Mouse (Mus musculus) olfactory bulb, adult 2 months (tissue): ENCODE measurements around the gene B3gntl1.

Experiments used
- CTCF ChIP-seq: fragments of 200-500 bp; IDR thresholded peaks from 2 replicates; pipeline ENCODE4 v1.5.1; 2012; ENCODE audit warnings: low read depth, mild to moderate bottlenecking, low read length, moderate library complexity; ENCODE audit not compliant: insufficient read depth
- POLR2A ChIP-seq: fragments of 200-500 bp; IDR thresholded peaks from 2 replicates; pipeline ENCODE4 v1.6.1; 2012; ENCODE audit warnings: mild to moderate bottlenecking, low read depth, low read length, moderate library complexity; ENCODE audit not compliant: insufficient read depth

DNA sequence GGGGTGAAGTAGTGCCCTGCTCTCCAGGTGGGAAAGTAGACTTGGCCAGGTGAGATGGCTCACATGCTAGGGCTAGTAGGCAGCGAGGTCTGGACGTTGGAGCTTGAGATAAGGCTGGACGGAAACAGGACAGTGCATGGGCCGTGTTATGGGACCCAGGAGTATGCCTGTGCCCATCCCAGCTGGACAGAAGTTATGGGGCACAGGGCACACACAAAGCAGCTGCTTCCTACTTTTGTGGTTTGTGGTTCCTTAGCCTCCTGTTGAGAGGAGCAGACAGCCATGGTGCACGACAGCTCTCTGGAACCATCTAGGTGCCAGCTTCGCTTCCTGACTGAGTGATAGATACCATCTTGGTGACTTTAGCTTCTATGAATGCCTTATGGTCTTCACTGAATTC, 67.3 kb downstream of the B3gntl1 start:
- TF ChIP-seq CTCF (no peak), POLR2A (no peak)
